Mouse (Mus musculus) ZHBTc4 (cell line): Measurements from ENCODE around the gene Slc26a9.

Experiments
- DNase-seq: peaks from one replicate; pipeline ENCODE4 v3.0.0-alpha.2; 2011; ENCODE audit warnings: low read depth, low spot score

Slc26a9 gene

GRCm38 (mm10) chr1:131736494-131736893, 7.3 kb upstream of the Slc26a9 start:
- DNase-seq = no peak

GRCm38 (mm10) chr1:131737269-131737668, 6.6 kb upstream of the Slc26a9 start:
- peak; percentile 19 for DNase-seq

GRCm38 (mm10) chr1:131738760-131739159, 5.1 kb upstream of the Slc26a9 start:
- no peak for DNase-seq

GRCm38 (mm10) chr1:131739481-131740160, 4.2 kb upstream of the Slc26a9 start:
- no peak for DNase-seq

- DNase-seq = peak; percentile 92
These were observed 1.6 kb downstream of the Slc26a9 start for GRCm38 (mm10) chr1:131745391-131745790.

- DNase-seq = no peak
These were observed 3.9 kb downstream of the Slc26a9 start for GRCm38 (mm10) chr1:131747761-131748160.

- DNase-seq = no peak
These were observed 4.8 kb downstream of the Slc26a9 start for GRCm38 (mm10) chr1:131748636-131749035.

GRCm38 (mm10) chr1:131749706-131750545, 6.1 kb downstream of the Slc26a9 start:
- DNase-seq = no peak

- no peak for DNase-seq
These were observed 7.5 kb downstream of the Slc26a9 start for GRCm38 (mm10) chr1:131751181-131751890.

GRCm38 (mm10) chr1:131751891-131752311, 8.1 kb downstream of the Slc26a9 start:
- DNase-seq = no peak

- DNase-seq = no peak
These were observed 10.5 kb downstream of the Slc26a9 start for GRCm38 (mm10) chr1:131754212-131754829.

GRCm38 (mm10) chr1:131754916-131755315, 11.1 kb downstream of the Slc26a9 start:
- no peak for DNase-seq

- DNase-seq = no peak
These were observed 13.4 kb downstream of the Slc26a9 start for GRCm38 (mm10) chr1:131757211-131757610.

- DNase-seq = no peak
These were observed 15.0 kb downstream of the Slc26a9 start for GRCm38 (mm10) chr1:131758796-131759195.

- no peak for DNase-seq
These were observed 16.0 kb downstream of the Slc26a9 start for GRCm38 (mm10) chr1:131759667-131760427.

- DNase-seq = no peak
These were observed 16.6 kb downstream of the Slc26a9 start for GRCm38 (mm10) chr1:131760428-131760820.

- no peak for DNase-seq
These were observed 17.4 kb downstream of the Slc26a9 start for GRCm38 (mm10) chr1:131761079-131761831.

- DNase-seq = no peak
These were observed 19.9 kb downstream of the Slc26a9 start for GRCm38 (mm10) chr1:131763683-131764082.

GRCm38 (mm10) chr1:131764581-131765338, 20.9 kb downstream of the Slc26a9 start:
- no peak for DNase-seq
